Mouse (Mus musculus): Measurements from ENCODE around the gene Hsph1. TPM values are rescaled to one million over a fixed set of nuclear protein-coding genes. Genes with fewer than 3 reads are reported as not detected.

The Hsph1 gene
- polyA plus RNA-seq (2012; rRNA removed): 111 and 124 TPM in 2 replicates

DNA sequence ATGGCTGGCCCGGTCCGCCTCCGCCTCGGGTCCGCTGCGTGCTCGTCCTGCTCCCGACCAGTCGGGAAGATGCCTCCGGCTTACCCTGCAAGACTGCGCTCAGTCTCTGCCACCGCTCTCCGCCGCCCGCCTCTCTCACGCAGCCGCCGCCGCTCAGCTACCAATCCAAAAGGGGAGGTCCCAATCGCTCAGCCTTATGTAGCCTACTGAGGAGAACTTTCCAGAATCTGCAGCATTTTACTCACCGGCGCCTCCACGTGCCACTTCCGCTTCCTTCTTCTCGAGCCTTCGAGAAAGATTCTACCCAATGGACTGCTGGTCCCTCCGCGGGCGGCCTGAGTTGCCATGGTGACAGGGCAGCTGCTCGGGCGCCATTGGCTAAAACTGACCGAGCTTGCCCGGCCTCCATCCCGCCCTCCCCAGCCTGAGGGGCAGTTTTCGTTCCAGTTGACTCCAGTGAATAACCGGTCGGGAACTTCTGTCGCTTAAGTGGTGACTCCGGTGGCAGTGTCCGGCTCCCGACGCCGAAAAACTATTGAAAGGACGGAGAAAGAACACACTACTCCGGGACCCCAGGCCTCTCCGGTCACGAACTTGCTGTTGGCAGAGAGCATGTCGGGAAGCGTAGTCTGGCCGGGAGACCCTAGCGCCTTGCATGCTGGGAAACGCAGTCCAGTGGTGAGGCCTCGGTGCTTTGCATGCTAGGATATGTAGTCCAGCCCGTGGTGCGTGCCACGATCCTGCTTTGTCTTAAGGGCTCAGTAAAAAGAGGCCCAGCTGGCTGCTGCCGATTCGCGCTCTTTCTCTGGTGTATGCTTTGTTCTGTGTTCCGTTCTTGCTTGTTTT is at the start of gene Hsph1:
TSS of gene Hsph1 (minus strand) at position 302 of the 846 bp plus-strand sequence.
- TF ChIP-seq POLR2A (IDR thresholded peaks at IDR 0.05; ENCODE audit: borderline replicate concordance, insufficient read depth, low read length) (peak; percentile 73), CTCF (IDR thresholded peaks at IDR 0.05; ENCODE audit: borderline replicate concordance, insufficient read depth, low read depth, low read length) (no peak)
- under 1% methylated on average over 60 of the region's 60 CpGs for whole genome bisulfite sequencing
- H3K4me3 ChIP-seq (replicated peaks; ENCODE audit: insufficient read depth, low read depth, low read length): peak within 1 kb of the TSS; percentile 83
- H3K27me3 ChIP-seq (ENCODE audit: control insufficient read depth, insufficient read depth, low read length): no peaks in the 10 kb centered on the region
- peak within 1 kb of the TSS; percentile 51 for H3K27ac ChIP-seq (ENCODE audit: insufficient read depth, low read length)
- DNase-seq: peak; percentile 100
- H3K4me1 ChIP-seq (ENCODE audit: control insufficient read depth, insufficient read depth, low read length): no peaks in the 10 kb centered on the region

DNA sequence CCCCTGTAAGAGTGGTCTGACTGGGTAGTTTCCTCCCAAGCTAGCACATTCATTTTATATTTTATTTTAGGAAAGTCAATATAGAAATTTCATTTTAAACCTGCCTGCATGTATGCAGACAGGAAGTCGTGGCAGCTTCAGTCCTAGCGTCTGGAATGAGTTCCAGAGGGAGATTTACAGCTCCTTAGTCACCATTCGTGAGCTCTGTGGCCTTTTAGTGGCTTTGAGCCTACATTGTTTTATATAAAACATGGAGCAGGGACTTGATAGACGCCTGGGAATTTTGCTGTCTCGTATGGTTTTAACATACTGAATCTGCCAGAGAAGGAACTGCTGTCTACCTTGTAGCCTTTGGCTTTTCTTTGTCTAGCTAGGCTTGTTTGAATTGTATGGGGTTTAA is 44.8 kb upstream of the Hsph1 start:
- Histone ChIP-seq H3K4me3 (replicated peaks; ENCODE audit: insufficient read depth, low read depth, low read length) (no peak overlapping the region), H3K27me3 (ENCODE audit: control insufficient read depth, insufficient read depth, low read length) (no peaks in the 10 kb centered on the region), H3K4me1 (ENCODE audit: control insufficient read depth, insufficient read depth, low read length) (0 out of 2 replicates have a peak, but pooled peaks cover 3% of the 10 kb centered on the region), H3K27ac (ENCODE audit: insufficient read depth, low read length) (no peak overlapping the region)
- TF ChIP-seq CTCF (IDR thresholded peaks at IDR 0.05; ENCODE audit: borderline replicate concordance, insufficient read depth, low read depth, low read length): no peak
- TF ChIP-seq POLR2A (IDR thresholded peaks at IDR 0.05; ENCODE audit: borderline replicate concordance, insufficient read depth, low read length): no peak
- WGBS: 89% methylated on average over 5 of the region's 5 CpGs
- DNase-seq: no peak

DNA sequence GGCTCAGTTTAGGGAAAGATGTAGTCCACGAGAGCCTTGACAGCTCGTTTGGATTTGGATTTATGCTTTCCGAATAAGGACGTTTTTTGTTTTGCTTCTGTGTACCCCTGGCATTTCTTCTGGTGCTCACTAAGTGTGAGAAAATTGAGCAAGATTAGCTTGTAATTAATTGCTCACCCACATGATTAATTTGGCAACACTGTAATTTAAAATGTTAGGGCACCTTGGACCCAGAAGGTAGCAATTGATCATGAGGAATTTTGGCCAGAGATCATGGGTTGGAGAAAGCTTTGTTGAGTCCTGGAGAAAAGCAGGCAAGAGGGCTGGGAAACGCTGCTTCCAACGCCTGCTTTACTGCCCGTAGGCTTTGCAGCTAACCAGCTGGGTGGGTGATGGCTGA is 43.7 kb upstream of the Hsph1 start:
- no peak overlapping the region for H3K27ac ChIP-seq (ENCODE audit: insufficient read depth, low read length)
- 0 out of 2 replicates have a peak, but pooled peaks cover 3% of the 10 kb centered on the region for H3K4me1 ChIP-seq (ENCODE audit: control insufficient read depth, insufficient read depth, low read length)
- no peak overlapping the region for H3K4me3 ChIP-seq (replicated peaks; ENCODE audit: insufficient read depth, low read depth, low read length)
- no peak for TF ChIP-seq POLR2A (IDR thresholded peaks at IDR 0.05; ENCODE audit: borderline replicate concordance, insufficient read depth, low read length)
- TF ChIP-seq CTCF (IDR thresholded peaks at IDR 0.05; ENCODE audit: borderline replicate concordance, insufficient read depth, low read depth, low read length): no peak
- H3K27me3 ChIP-seq (ENCODE audit: control insufficient read depth, insufficient read depth, low read length): no peaks in the 10 kb centered on the region
- DNase-seq: no peak
- 50% methylated on average over 7 of the region's 7 CpGs for whole genome bisulfite sequencing

DNA sequence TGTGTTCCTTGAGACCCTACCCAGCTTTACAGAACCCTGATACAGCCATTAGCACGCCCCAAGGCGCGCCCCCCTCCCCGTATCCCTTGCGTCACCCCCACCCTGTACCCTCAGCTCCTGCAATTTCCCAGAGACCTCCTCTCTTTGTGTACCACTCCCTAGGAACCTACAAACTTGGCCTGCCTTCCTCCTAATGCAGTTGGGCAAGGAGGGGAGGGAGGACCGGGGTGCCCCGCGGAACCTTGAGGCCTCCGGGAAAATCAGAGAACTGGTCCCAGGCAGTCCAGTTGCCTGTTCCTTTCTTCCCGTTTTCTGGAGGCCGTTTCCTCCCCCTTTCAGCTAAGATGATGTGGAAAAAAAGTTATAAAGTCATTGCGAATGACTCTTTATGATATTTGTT is 43.2 kb upstream of the Hsph1 start:
- TF ChIP-seq POLR2A (IDR thresholded peaks at IDR 0.05; ENCODE audit: borderline replicate concordance, insufficient read depth, low read length) (no peak), CTCF (IDR thresholded peaks at IDR 0.05; ENCODE audit: borderline replicate concordance, insufficient read depth, low read depth, low read length) (no peak)
- 7% methylated on average over 12 of the region's 12 CpGs for WGBS

DNA sequence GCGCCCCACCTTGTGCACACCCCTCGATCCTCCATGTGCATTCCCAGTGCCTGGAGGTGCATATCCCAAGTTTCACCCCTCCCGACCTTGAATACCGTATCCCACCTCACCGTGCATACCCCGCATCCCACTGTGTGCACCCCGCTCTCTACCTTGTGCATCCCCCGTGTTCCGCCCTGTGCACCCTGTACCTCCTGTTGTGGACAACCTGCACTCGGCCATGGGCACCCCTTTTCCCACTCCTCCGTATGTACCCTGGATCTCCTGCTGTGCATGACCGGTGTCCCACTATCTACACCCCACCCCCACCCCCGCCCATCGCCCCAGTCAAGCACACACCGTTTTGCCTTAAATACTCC is 42.8 kb upstream of the Hsph1 start:
- Histone ChIP-seq H3K27me3 (ENCODE audit: control insufficient read depth, insufficient read depth, low read length) (no peaks in the 10 kb centered on the region), H3K4me1 (ENCODE audit: control insufficient read depth, insufficient read depth, low read length) (0 out of 2 replicates have a peak, but pooled peaks cover 3% of the 10 kb centered on the region), H3K27ac (ENCODE audit: insufficient read depth, low read length) (no peak overlapping the region), H3K4me3 (replicated peaks; ENCODE audit: insufficient read depth, low read depth, low read length) (peak overlapping the region; percentile 70)
- TF ChIP-seq POLR2A (IDR thresholded peaks at IDR 0.05; ENCODE audit: borderline replicate concordance, insufficient read depth, low read length) (no peak), CTCF (IDR thresholded peaks at IDR 0.05; ENCODE audit: borderline replicate concordance, insufficient read depth, low read depth, low read length) (no peak)
- under 1% methylated on average over 15 of the region's 15 CpGs for WGBS
- DNase-seq: peak in 1 of 2 experiments; percentile 15

More for the DNA sequence above, 43.2 kb upstream of the Hsph1 start:
- H3K27ac ChIP-seq (ENCODE audit: insufficient read depth, low read length): no peak overlapping the region
- H3K4me1 ChIP-seq (ENCODE audit: control insufficient read depth, insufficient read depth, low read length): 0 out of 2 replicates have a peak, but pooled peaks cover 3% of the 10 kb centered on the region
- DNase-seq: peak in 1 of 2 experiments; percentile 10
- H3K4me3 ChIP-seq (replicated peaks; ENCODE audit: insufficient read depth, low read depth, low read length): no peak overlapping the region
- no peaks in the 10 kb centered on the region for H3K27me3 ChIP-seq (ENCODE audit: control insufficient read depth, insufficient read depth, low read length)

DNA sequence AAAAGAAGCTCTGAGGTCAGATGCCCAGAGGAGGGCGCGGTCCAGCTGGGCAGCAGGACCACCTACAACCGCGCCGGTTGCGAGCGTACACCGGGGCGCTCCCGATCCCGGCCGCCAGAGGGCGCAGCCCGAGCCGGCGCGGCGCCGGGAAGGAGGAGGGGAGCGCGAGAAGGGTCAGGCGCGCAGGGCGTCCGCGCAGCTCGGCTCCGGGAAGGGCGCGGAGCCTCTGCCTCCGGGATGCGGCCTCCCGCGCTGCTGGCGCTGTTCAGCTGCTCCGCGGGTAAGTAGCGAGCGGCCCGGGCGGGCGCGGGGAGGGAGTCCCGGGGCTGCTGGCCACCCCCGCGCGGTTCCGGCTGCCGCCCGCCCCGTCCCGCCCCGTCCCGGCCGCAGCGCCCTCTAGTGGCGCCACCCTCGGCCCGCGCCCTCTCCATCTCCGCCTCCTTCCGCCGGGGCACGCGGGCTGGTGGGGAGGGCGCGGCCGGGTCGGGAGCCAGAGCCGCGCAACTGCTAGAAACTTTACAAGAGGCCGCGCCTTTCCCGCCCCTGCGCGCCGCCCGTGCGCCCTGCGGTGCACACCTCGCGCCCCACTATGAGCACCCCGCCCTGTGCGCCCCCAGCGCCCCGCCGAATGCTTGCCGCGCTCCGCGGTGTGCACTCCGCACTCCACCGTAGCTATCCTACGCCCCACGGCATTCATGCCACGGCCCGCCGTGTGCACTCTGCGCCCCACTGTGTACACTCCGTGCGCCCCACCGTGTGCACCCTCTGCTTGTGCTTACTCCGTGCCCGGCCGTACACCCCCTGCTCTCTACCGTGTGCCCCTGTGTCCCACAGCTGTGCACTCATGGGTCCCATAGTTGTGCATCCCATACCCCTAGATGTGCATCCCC is 42.2 kb upstream of the Hsph1 start, which contains the start of gene B3glct:
TSS of gene B3glct (plus strand) at position 131 of the 890 bp plus-strand sequence.
- under 1% methylated on average over 96 of the region's 106 CpGs for WGBS
- DNase-seq: peak; percentile 73 to 86
- Histone ChIP-seq H3K4me1 (ENCODE audit: control insufficient read depth, insufficient read depth, low read length) (0 out of 2 replicates have a peak, but pooled peaks cover 3% of the 10 kb centered on the region), H3K4me3 (replicated peaks; ENCODE audit: insufficient read depth, low read depth, low read length) (peak within 1 kb of the TSS; percentile 70), H3K27me3 (ENCODE audit: control insufficient read depth, insufficient read depth, low read length) (no peaks in the 10 kb centered on the region), H3K27ac (ENCODE audit: insufficient read depth, low read length) (peak within 1 kb of the TSS; percentile 60; the same call in 1 of the 2 replicates)
- TF ChIP-seq POLR2A (IDR thresholded peaks at IDR 0.05; ENCODE audit: borderline replicate concordance, insufficient read depth, low read length) (0 out of 2 replicates have a peak, but pooled peaks have one; percentile 16), CTCF (IDR thresholded peaks at IDR 0.05; ENCODE audit: borderline replicate concordance, insufficient read depth, low read depth, low read length) (peak; percentile 65; the same call in 1 of the 2 replicates)

DNA sequence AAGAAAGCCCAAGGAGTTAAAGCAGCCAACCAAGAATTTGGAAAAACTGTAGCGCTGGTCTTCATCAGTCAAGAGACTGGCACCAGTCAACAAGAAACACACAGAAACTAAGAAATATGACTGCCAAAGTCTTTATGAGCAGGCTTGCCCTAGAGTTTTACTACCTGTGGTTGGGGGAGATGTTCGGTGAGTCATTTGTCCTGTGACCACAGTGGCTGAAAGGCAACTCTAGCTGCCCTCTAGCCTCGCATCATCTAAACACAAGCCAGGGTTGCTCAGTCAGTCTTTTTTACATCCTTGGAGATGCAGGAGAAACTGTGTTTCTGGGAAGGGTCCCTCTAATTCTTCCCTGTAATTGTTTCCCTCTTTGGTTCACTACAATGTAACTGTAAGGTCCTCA is 41.0 kb upstream of the Hsph1 start:
- TF ChIP-seq POLR2A (IDR thresholded peaks at IDR 0.05; ENCODE audit: borderline replicate concordance, insufficient read depth, low read length) (no peak), CTCF (IDR thresholded peaks at IDR 0.05; ENCODE audit: borderline replicate concordance, insufficient read depth, low read depth, low read length) (no peak)
- Histone ChIP-seq H3K4me3 (replicated peaks; ENCODE audit: insufficient read depth, low read depth, low read length) (no peak overlapping the region), H3K27ac (ENCODE audit: insufficient read depth, low read length) (no peak overlapping the region), H3K27me3 (ENCODE audit: control insufficient read depth, insufficient read depth, low read length) (no peaks in the 10 kb centered on the region), H3K4me1 (ENCODE audit: control insufficient read depth, insufficient read depth, low read length) (peaks cover 3% of the 10 kb centered on the region; the same call in 1 of the 2 replicates)
- over 99% methylated on average over 3 of the region's 3 CpGs for WGBS
- no peak for DNase-seq
